Mouse (Mus musculus): Measurements from ENCODE around the gene Dock8. TPM values are rescaled to one million over a fixed set of nuclear protein-coding genes. Genes with fewer than 3 reads are reported as not detected.

Gene Dock8
- 168 TPM for polyA plus RNA-seq (2017; shearing (Covaris generic))

GRCm38 (mm10) chr19:24999201-24999886 lies at the start of gene Dock8:
Gene Dock8 (plus strand): TSS chr19:24999534.

GRCm38 (mm10) chr19:24961172-24961962 lies 38.0 kb upstream of the Dock8 start, which contains the start of gene Cbwd1:
Gene Cbwd1 (minus strand): TSS chr19:24961610.

GRCm38 (mm10) chr19:25236596-25237491 lies 237.5 kb downstream of the Dock8 start, which contains the start of gene Kank1:
Gene Kank1 (plus strand): TSS chr19:25236975.

Other genes with a start within 250 kb of the Dock8 start
- gene Pgm5, start 137.7 kb upstream of the Dock8 start, polyA plus RNA-seq (2017; shearing (Covaris generic)) = not detected
- gene Gm10053, start 123.8 kb upstream of the Dock8 start, polyA plus RNA-seq (2017; shearing (Covaris generic)) = 175 TPM
- not detected for gene Foxd4, start 98.3 kb upstream of the Dock8 start, polyA plus RNA-seq (2017; shearing (Covaris generic))
- 15.1 TPM for gene Cbwd1, start 37.9 kb upstream of the Dock8 start, polyA plus RNA-seq (2017; shearing (Covaris generic))
- gene Kank1, start 237.4 kb downstream of the Dock8 start, polyA plus RNA-seq (2017; shearing (Covaris generic)) = 0.35 TPM